Mouse (Mus musculus): ENCODE results near the gene Gcm1.

- TF ChIP-seq CTCF (IDR thresholded peaks at IDR 0.05; ENCODE audit: low read depth) (no peak), EP300 (IDR thresholded peaks at IDR 0.05; ENCODE audit: low read depth) (no peak)
Observed at GRCm38 (mm10) chr9:78010707-78011106, 41.0 kb upstream of the Gcm1 start.

Data from liver, embryonic 14.5 days (tissue).